Mouse (Mus musculus) layer of hippocampus, postnatal 10 days (tissue): ENCODE measurements at regions not wholly inside any gene's neighbourhood (a gene's known extent, or its start where the extent isn't known, plus 50 kb on each side); places are given as distances from the start of the nearest gene placed in this dataset.
A peak's percentile ranks its signal among the peaks of the same experiment; 100 is the strongest.

Experiments
- DNase-seq, 2 experiments: peaks; one replicate each; pipeline ENCODE4 v3.0.0; 2021; ENCODE audit warnings: low spot score in 2 of 2

DNA sequence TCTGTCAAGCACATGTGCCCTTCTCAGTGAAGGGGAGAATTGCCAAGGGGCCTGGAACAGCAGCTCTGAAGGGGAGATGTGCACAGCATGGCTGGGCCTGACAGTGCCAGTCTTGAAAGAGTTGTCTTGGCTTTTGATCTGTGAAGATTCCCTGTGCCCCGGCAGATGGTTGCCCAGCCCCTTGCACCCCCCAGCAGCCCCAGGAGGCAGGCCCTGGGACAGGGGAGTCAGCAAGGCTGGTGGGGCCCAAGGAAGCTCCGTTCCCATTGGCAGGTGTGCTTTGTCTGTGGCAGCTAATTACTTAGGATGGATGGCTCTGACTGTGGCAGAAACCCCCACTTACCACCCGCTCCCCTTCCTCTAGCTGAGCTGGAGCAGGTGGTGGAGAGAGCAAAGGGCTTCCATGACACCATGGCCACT lies 58.6 kb downstream of the Tspan17 start:
- DNase-seq = no peak

DNA sequence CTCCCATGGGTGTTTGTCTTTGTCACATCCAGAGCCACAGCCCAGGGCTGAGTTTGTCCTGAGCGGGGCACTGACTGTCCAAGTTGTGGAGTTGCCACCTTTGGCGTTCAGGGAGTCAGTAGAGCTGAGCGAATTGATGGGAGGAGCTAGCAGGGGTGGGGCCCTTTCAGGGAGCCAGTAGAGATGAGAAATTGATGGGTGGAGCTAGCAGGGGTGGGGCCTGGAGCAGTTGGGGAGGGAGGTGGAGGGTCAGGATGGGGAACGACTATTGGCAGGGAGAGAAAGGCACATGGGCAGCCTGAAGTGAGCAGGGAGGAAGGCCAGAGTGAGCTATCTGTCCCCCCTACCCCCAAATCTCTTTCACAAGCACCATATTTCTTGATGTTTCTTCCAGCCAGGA lies 62.0 kb downstream of the Tspan17 start:
- no peak for DNase-seq

DNA sequence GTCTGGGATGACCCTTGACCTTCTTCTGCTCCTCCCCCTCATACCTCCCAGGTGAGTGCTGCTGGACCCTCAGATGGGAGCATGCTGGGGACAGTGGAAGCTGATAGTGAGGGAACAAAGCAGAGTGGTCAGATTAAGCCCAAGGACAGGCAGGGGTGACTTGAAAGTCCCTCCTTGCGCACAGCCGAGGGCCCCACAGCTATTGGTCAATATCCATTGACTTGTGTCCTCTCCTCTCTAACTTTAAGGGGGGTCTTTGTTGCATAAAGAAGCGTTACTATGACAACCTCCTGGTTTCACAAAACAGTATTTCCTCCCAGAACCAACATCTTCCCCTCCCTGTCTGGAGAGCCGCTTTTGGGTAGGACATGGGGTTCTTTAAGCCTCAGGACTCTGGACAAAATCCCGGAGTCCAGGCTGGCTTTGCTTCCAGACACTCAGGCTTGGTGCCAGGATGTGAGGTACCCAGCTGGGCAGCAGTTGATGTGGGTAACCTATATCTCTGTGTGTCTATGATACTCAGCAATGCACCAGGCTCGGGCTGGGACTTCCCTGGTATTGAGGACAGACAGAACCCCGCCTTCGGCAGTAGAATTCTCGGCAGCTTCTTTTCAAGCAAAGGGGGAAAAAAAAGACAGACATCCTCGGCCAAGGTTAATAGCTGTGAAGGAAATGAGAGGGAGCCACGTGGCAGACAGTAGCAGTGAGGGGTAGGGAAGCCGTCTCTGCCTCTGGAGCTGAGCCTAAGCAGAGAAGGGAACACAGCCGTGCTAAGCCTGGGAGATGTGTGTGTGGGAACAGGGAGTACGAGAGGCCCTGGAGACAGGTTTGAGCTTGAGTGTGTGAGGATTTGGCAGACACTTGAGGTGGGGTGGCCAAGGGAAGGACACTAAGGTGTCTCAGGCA lies 66.4 kb downstream of the Tspan17 start:
- DNase-seq = peak; percentile 43 to 51

DNA sequence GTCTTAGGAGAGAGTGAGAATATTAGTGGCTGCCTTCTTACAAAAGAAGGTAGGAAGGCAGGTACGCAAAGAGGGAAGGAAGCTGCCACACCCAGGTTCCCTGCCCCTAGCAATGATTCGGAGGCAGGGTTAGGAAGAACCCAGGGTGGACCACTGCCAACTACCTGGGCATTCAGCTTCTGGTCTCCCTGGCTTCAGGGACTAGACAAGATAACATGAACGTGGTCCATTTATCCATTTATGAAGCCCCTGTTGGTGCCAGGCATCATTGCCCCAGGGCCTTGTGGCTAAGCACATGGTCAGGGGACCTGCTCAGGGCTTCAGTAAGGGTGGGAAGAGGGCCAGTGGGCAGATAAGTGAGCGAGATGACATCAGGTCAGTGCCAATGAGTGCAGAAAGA lies 73.8 kb downstream of the Tspan17 start:
- no peak for DNase-seq

DNA sequence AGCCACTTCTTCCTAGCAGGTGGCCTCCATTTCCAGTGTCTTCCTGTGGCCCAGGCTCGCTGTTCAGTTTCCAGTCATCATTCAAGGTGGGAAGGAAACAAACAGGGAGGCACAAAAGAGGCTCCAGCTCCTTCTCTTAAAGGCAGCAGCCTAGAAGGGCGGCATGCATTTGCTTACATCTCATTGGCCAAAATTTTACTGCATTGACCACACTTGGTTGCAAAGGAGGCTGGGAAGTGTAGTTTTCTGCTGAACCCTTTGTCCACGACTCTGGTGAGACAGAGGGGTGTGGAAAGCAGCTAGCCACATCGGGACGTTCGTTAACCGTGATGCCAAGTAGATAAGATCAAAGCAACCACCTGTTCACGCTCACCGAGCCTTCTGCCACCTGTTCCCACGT lies 74.9 kb downstream of the Tspan17 start:
- no peak for DNase-seq

DNA sequence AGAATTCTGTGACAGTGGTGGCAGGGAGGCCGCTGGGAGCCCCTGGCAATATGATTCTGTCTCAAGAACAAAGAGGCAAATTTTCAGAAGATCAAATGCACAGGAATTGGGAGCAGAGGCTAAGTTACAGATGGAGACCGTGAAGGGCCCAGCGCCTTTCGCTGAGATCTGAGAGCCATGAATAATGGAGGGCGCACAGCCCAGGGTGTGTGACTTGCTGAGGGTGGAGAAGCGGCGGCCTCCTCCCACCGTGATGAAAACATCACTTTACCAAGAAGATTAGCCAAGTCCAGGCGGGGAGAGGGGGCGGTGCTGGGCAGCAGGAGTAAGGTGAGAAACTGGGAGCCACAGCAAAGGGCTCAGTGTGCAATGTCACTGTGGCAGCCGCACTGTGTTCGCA lies 77.2 kb upstream of the Unc5a start:
- DNase-seq = no peak

DNA sequence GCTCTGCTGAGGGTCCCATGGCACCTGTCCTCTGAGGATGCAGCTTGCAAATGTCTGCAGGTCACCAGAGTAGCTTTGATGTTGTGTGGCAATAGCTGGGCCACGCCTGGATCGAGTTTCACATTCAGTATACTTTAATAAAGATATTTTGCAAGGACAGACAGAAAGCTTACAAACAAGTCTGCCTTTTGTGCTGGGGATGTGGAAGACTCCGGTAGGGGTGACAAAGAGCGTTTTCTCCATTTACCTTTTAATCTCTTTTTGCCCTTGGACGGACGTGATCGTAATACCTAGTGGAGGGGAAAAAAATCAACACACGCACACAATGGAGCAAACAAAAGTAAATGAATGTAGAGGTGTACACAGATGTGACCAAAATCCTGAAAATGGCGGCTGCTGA lies 75.3 kb upstream of the Unc5a start:
- no peak for DNase-seq

DNA sequence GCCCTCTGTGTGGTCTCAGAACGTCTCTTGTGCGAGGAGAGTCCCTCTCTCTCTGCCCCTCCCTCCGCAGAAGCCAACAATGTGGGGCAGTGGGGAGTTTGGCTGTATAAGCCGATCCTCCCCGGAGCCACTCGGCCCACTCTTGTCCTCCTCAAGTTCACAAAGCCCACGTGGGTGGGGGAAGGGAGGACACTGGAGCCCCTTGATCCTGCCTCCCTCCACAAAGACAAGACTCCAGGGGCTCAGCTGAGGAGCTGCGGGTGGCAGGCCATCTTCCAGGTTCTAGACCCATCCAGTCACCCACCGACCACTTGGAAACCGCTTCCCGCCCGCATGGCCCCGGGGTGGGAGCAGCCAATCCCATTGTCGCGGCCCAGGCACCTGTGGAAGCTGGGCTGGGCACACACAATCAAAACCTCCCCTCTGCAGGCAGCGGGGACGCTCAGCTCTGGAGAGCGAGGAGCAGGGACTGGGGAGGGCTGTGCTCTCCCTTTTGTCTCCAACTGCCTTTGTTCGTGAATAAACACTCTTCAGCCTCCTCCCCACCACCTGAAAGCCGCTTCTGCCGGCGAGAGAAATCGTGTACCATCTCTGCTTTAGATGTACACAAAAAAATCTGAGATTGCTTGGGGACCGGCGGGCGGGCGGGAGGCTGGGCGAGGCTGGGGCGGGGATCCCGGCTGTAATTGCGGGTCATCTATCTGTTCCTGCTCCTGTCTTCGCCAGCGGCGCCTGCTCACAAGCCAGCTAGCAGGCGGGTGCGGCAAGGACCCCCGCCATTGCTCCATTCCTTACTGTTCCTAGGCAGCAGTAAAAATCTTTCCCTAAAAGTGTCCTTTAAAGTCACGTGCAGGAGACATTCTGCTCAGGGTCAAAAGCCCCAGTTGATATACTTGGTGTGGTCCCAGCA lies 74.7 kb upstream of the Unc5a start:
- no peak for DNase-seq

DNA sequence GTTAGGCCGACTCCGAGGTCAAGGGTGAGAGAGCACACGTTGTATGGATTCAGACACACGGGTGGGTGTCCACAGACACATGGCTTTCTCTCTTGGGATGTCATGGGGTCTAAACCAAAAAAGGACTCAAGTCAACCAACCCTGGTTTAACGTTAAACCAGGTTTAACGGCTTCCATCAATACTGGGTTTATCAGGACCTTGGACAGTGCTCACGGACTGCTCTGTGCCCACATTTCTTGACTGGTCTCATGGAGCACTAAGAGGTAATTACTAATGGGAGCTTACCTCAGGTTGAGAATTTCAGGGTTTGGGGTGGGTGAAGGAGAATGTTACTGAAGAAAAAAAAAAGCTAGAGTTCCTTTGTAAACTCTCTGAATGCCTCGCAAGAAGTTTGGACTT lies 72.7 kb upstream of the Unc5a start:
- DNase-seq = no peak

DNA sequence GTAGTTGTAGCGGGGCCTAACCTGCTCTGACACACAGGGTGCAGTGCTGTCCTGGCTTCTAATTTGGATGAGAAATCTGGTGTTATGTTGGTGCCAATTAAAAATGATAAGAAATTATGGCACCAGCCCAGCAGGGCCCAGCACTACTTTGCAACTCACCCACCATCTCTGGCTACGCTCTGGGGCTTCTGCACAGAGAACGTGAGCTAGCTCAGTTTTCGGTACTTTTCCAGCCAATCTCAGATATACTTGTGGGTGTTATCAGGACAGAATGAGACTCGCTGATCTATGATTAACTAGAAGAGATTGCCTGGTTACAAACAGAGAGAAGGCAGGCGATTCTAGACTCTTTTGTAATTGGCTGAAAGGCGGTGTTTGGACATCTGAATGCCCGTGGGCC lies 71.6 kb upstream of the Unc5a start:
- no peak for DNase-seq

DNA sequence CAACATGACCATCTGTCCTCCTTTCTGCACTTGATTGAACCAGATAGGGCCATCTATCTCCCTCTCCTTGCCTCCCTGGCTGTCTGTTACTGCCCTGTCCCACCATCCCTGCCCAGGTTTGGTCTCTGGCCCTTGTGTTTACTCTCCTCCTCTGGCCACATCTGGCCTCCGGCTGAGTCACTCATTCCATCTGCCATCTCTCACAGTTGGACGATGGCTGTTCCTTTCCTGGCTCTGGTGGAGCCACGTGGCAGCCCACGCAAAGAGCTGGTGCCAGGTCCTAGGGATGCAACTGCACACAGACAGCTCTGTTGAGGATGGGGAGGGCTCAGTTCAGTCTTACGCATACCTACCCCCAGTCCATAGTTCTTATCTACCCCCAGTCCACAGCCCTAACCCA lies 69.9 kb upstream of the Unc5a start:
- DNase-seq = peak; percentile 56 to 65

DNA sequence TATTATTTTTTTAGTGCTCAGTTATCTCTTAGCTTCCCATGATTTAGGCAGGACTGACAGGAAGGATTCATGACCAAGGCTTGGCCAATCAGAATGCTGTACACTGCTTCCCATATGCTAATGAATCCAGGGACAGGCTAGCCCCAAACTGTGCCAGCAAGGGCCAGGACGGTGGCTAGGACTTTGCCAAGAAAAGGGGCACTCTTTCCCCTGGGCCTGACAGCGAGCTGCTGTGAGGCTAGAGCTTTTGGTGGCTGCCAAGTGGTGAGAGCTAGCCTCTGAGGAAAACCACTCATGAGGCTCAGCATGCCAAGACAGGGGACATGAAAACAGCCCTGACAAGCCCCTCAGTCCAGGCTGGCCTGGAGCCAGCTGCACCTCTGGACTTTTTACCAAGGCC lies 69.0 kb upstream of the Unc5a start:
- DNase-seq = no peak

DNA sequence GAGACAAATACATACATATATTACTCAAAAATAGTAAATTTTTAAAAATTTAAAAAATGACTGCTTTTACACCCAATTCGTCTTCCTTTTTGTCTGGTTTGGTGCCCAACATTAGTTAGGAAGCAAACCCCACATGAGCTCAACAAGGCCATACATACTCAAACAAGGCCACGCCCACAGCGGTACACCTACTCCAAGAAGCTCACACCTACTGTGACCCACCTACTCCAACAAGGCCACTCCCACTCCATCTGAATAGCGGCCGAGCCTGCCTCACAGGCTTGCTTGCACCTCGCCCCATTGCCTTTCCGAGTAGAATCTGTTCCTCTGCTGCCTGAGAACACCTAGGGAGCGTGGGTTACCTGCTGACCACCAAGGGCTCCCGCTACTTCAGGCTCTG lies 66.4 kb upstream of the Unc5a start:
- DNase-seq = no peak

DNA sequence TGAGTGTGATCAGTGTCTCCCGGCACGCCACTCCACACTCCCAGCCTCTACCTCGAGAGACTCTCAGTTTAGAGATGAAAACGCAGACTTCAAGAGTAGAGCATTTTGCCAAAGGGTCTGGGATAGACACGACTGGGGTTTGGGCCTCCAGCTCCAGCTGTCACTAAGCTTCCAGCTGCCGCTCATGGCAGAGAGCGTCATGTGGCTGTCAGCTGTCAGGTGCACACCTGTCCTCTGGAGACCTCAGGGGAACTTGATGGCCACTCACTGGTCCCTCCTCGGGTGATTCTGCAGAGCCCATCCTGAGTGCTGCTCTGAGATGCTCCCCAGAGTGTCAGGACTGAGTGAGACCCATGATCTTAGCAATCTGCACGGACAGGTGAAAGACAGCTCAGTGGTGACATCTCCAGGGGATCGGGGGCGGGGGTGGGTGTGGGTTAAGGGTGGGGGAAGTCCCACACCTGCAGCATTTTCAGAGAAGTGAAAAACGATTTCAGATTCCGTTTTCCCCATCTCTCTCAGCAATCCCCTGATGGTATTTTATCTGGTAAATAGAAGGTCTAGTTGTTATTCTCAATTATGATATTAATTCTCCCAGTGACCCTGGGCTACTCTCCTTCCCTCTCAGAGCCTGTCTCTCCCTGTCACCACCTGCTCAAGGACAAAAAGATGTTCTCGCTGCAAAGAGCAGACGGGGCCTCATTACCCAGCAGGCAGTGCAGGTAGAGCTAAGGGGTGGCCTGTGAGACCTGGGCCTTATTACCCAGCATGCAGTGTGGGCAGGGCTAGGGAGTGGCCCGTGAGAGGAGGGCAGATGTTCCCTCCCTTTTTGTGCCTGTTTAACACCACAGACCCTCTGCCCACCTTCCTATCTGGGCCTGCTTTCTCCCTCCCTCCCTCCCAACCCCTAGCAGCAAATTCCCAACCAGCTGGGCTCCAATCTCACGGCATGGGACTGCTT lies 65.2 kb upstream of the Unc5a start:
- no peak for DNase-seq

DNA sequence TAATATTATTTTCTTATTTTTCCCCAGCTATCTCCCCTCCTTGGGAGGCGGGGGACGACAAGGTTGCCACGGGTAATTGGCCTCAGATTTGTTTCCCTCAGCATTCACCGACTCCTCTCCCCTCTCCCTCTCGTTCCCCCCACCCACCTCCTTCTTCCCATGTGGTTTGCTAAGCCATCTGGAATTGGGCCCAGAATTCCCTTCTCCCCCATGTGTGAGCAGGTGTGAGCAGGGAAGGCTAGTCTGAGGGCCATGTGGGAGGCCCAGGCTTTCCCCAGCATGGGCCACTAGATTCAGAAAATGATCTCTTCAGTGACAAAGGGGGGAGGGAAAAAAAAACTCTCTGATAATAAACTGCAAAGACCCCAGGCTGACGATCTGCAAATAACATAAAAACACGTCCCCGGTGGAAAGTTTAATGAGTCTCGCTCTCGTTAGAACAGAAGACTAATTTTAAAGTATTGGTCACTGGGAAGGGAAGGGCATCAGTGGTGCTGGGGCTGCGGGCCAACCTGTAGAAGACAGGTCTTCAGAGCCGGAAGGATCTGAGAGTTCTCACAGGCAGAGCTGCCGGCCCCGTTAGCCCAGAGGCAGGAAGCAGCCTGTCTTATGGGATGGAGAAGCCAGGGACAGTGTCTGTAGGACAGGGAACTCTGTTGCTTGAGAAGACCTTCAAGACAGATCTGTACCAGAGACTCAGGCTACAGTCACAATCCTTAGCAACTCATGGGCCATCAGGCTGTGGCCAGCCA lies 64.3 kb upstream of the Unc5a start:
- no peak for DNase-seq

DNA sequence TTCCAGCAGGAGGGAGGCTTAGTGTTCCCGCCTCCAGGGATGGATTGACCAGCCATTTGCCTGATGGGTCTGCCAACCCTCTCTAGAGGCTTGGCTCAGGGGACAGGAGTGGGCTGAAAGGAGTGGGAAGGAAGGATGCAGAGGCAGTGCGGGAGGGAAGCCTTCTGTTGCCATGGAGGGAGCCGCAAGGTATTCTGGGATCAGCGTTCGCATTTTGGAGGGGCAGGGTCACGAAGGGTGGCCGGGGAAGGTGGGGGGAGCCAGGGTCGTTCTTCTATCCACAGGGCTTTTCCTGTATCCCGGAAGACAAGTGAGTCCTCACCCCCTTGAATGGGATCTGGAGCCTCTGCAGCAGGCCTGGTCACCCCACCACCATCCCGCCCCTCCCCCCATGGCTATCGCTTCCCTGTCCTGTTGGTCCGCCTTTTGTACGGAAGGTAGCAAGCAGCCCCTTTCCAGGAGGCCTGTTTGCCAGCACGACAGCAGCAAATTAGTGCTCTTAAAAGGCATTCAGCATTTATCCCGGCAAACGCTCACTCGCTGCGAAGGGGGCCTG lies 61.8 kb upstream of the Unc5a start:
- DNase-seq = no peak

DNA sequence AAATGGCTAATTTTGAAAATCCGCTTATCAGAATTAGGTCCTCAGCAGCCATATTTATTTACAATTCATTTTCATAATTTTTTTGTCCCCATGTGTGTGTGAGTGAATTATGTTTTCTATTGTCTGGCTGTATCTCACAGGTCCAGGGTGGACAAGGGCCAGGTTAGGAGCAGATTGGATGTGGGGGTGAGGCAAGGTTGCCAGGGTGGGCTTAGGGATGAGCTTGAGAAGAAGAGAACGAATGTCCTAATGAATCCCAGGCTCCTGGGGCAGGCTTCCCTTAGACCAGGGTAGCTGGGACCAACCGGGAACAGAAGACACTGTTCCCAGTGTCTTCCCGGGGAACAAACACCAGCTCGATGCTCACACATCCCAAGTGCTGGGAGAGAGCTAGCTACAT lies 61.2 kb upstream of the Unc5a start:
- no peak for DNase-seq

DNA sequence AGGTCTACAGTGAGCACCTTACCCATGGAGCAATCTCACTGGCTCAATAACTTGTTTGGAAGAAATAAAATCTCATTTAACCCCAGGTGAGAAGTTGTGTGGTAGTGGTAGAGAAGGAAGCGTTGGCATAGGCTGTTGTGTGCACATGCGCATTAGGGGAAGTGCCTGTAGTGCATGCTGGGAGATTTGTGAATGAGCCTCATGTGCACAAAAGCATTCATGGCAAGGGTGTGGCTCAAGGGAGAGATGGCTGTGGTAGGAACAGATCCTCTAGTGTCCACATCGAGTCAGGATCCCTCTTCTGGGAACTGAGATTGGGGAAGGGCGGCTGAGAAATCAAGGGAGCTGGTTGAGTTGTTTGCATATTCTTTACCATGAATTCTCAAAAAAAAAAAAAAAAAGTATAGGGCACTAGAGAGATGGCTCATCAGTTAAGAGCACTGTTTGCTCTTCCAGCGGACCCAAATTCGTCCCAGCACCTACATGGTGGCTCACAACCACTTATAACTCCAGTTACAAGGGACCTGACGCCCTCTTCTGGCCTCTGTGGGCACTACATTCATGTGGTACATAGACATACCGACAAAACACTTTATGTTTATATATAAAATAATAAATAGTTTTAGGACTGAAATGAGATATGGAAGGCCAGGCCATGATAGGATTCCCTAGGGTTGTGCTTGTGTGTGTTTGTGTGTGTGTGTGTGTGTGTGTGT lies 59.4 kb upstream of the Unc5a start:
- no peak for DNase-seq

DNA sequence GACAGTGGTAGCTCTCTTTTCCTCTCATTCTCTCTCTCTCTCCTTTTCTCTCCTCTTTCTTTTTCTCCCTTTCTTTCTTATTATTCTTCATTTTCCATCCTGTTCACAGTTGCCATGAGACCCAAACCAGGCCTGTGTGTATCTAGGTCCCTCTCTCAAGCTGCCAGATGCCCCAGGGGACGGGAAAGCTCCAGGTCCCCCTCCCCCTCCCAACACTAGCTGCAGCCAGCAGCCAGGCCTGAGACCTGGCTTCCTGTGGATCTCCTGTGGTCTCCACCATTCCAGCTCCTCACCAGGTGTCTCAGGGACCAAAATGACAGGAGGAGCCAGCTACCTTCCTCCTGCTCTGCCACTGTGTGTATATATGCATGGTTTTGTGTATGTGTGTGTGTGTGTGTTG lies 56.6 kb upstream of the Unc5a start:
- DNase-seq = no peak

DNA sequence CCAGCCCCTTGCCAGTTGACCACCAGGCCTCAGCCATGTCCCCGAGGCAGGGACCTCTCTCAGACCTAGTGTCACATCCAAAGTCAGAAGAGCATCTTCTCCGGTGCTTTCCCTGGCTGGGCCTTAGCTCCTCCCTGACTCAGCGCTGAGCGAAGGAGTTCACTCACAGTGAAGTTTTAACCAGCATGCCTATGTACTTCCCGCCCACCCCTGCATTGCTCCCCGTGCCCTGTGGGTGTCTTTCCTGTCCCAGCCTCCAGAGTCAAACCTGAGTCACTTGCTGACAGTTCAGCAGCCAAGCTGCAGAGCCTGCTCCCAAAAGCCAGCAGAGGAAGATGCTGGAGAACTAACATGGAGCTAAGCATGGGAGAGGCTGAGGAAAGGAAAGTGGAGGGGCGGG lies 55.6 kb upstream of the Unc5a start:
- no peak for DNase-seq
